15 mouse cellular contexts compared by ENCODE assay signal in genomic region chr19:8747368-8747767, GRCm38 (mm10). TPM values are rescaled to one million over a fixed set of nuclear protein-coding genes. Genes with fewer than 3 reads are reported as not detected.
DNase-seq lines count a peak whose midpoint lies in the region; TF ChIP-seq lines count a peak whose summit lies in the region.
"Had no signal": no experiment of that assay in that cellular context is flagged by ENCODE, and none has a peak within 500 bp of the region (broad histone marks: within the 10 kb centered on the region; RNA-seq: fewer than 3 reads in every experiment).

No protein-coding gene starts in this region.

- TF ChIP-seq EP300 in MEL (IDR thresholded peaks at IDR 0.05; ENCODE audit: low read depth in 1 of 2, low read length in 2 of 2), result no peak

- H3K9ac ChIP-seq in MEL (ENCODE audit: control insufficient read depth, low read depth, low read length, poor library complexity, severe bottlenecking), result no peak overlapping the region
- H3K9ac ChIP-seq: embryonic facial prominence, embryonic 12.5 days; limb, embryonic 13.5 days had no signal

- intact Hi-C loops in left cerebral cortex, adult 2 months (cut with DNase I), result no loop called here

- H3K4me2 ChIP-seq in myocyte (ENCODE audit: low read depth), result no peak overlapping the region
- H3K4me2 ChIP-seq: embryonic facial prominence, embryonic 12.5 days; limb, embryonic 13.5 days had no signal

- DNase-seq in embryo, embryonic 11 days, result peak; percentile 26
- DNase-seq in embryo, embryonic 9.5 days (ENCODE audit: extremely low spot score), result no peak
- DNase-seq in left cerebral cortex, adult 2 months (ENCODE audit: extremely low spot score in 1 of 2, low spot score in 2 of 2), result no peak
- no peak for DNase-seq in left cerebral cortex, adult 18-20 months (ENCODE audit: low spot score in 2 of 2)
- peak; percentile 45 for DNase-seq in MEL (ENCODE audit: low read depth, low spot score)
- no peak for DNase-seq in right cerebral cortex, adult 18-20 months
- DNase-seq in thymus, postnatal 14 days, result no peak
- DNase-seq: cerebellum, adult 8-10 months; heart, postnatal 36 days; kidney, adult 11 months; lung, postnatal 36 days had no signal

- H3K27me3 ChIP-seq in MEL (ENCODE audit: control insufficient read depth in 1 of 2, insufficient read depth in 2 of 2, low read length in 2 of 2) (no peaks in the 10 kb centered on the region), myocyte (ENCODE audit: control insufficient read depth, insufficient read depth, insufficient read length) (no peaks in the 10 kb centered on the region)
- H3K27me3 ChIP-seq: embryonic facial prominence, embryonic 12.5 days; limb, embryonic 13.5 days had no signal

- TF ChIP-seq RAD21 in MEL (IDR thresholded peaks at IDR 0.05; ENCODE audit: low read depth, low read length), result peak; percentile 20

- H3ac ChIP-seq in myocyte (ENCODE audit: control insufficient read depth, insufficient read length), result no peak overlapping the region

- TF ChIP-seq CTCF in left cerebral cortex, adult 2 months (IDR thresholded peaks at IDR 0.05), result peak; percentile 39
- peak in 2 of 3 experiments; percentile 39 to 48; a peak in 4 of 6 replicates for TF ChIP-seq CTCF in MEL (IDR thresholded peaks at IDR 0.05 in 2 of 3, conservative IDR thresholded peaks at IDR 0.05 in 1 of 3; ENCODE audit: control insufficient read depth in 1 of 3, insufficient read depth in 1 of 3, low read depth in 2 of 3, low read length in 3 of 3, poor library complexity in 1 of 3, severe bottlenecking in 1 of 3)

- no peak overlapping the region for H3K4me3 ChIP-seq in left cerebral cortex, adult 2 months
- H3K4me3 ChIP-seq in MEL (ENCODE audit: control insufficient read depth in 1 of 2, insufficient read depth in 1 of 2, low read depth in 2 of 2, low read length in 2 of 2) (no peak overlapping the region), myocyte (no peak overlapping the region)
- H3K4me3 ChIP-seq: embryonic facial prominence, embryonic 12.5 days; limb, embryonic 13.5 days had no signal

- H3K27ac ChIP-seq in left cerebral cortex, adult 2 months, result no peak overlapping the region
- H3K27ac ChIP-seq in MEL (ENCODE audit: control insufficient read depth, low read depth, low read length), result no peak overlapping the region
- H3K27ac ChIP-seq: embryonic facial prominence, embryonic 12.5 days; limb, embryonic 13.5 days had no signal

- no peaks in the 10 kb centered on the region for H3K9me3 ChIP-seq in MEL (replicated peaks; ENCODE audit: insufficient read depth, low read length)
- H3K9me3 ChIP-seq: embryonic facial prominence, embryonic 12.5 days; limb, embryonic 13.5 days had no signal

- no peak for TF ChIP-seq POLR2A in MEL (IDR thresholded peaks at IDR 0.05; ENCODE audit: control insufficient read depth in 1 of 2, insufficient read depth in 1 of 2, low read depth in 1 of 2, low read length in 2 of 2, poor library complexity in 1 of 2)
- no peak for TF ChIP-seq POLR2A in myocyte (IDR thresholded peaks at IDR 0.05; ENCODE audit: insufficient read length, low read depth)

- H3K36me3 ChIP-seq in MEL (ENCODE audit: control insufficient read depth in 1 of 2, insufficient read depth in 2 of 2, low read length in 2 of 2), result peaks cover 3 to 20% of the 10 kb centered on the region in 2 experiments
- H3K36me3 ChIP-seq in myocyte (ENCODE audit: control insufficient read depth, insufficient read depth), result peaks cover 91% of the 10 kb centered on the region

- H3K79me2 ChIP-seq in MEL (ENCODE audit: control insufficient read depth, insufficient read depth, low read length, poor library complexity) (peaks cover 3% of the 10 kb centered on the region; the same call in 1 of the 2 replicates), myocyte (ENCODE audit: control insufficient read depth, insufficient read depth) (peaks cover 17% of the 10 kb centered on the region)

- peaks cover 2 to 4% of the 10 kb centered on the region in 2 experiments; a peak in 3 of 4 replicates for H3K4me1 ChIP-seq in MEL (ENCODE audit: control insufficient read depth in 1 of 2, insufficient read depth in 2 of 2, low read length in 2 of 2)

TF ChIP-seq in MEL, 35 proteins besides CTCF, POLR2A, EP300 and RAD21:
- peak; percentile 27; the same call in 1 of the 2 replicates for TF ChIP-seq SMC3 (IDR thresholded peaks at IDR 0.05; ENCODE audit: low read depth, low read length)
- TF ChIP-seq MAX (IDR thresholded peaks at IDR 0.05; ENCODE audit: low read length), result no peak
- TF ChIP-seq MYC (IDR thresholded peaks at IDR 0.05; ENCODE audit: low read depth, low read length), result peak; percentile 63
- TF ChIP-seq ETS1 (IDR thresholded peaks at IDR 0.05; ENCODE audit: low read depth, low read length), result no peak
- no peak for TF ChIP-seq ZMIZ1 (IDR thresholded peaks at IDR 0.05; ENCODE audit: low read depth, low read length)
- peak; percentile 43; the same call in 1 of the 2 replicates for TF ChIP-seq USF1 (IDR thresholded peaks at IDR 0.05; ENCODE audit: low read depth, low read length)
- no peak for TF ChIP-seq ZC3H11A (IDR thresholded peaks at IDR 0.05; ENCODE audit: low read depth, low read length)
- TF ChIP-seq ZNF384 (IDR thresholded peaks at IDR 0.05; ENCODE audit: low read depth, low read length), result peak; percentile 92
TF ChIP-seq in MEL: peak in this region for 4.

TF ChIP-seq in myocyte, 11 proteins besides CTCF, POLR2A, EP300 and RAD21:
- TF ChIP-seq USF1 (IDR thresholded peaks at IDR 0.05; ENCODE audit: low read depth) (peak; percentile 20), MAX (IDR thresholded peaks at IDR 0.05; ENCODE audit: low read depth) (no peak)
TF ChIP-seq in myocyte: peak in this region for 1.

RNA-seq across cellular contexts. Expression of gene Stx5a, which starts 6.2 kb away (rescaled TPM):
- total RNA-seq in left cerebral cortex, adult 2 months (2021), result 10 to 100 TPM; 71.2 to 77.9 TPM
- 10 to 100 TPM; 70.1 to 72.7 TPM for total RNA-seq in left cerebral cortex, adult 18-20 months (2021)
- total RNA-seq in MEL (2012; rRNA removed), result 27.5 and 28.7 TPM in 2 replicates
- polyA plus RNA-seq in MEL (2012; ENCODE audit: insufficient read depth in 1 of 2, insufficient read length in 2 of 2, low read depth in 1 of 2, low replicate concordance in 2 of 2, missing spikeins in 1 of 2) (10 to 100 TPM in 1 of 2 experiments, not detected in 1; 50.0 TPM), myocyte (2012; fragmentation: generic; extraction: Trizol) (49.5 TPM)

RNA-seq across cellular contexts. Expression of gene 1700092M07Rik, which starts 6.8 kb away (rescaled TPM):
- 1 to 10 TPM; 1.4 to 1.8 TPM for total RNA-seq in left cerebral cortex, adult 2 months (2021)
- total RNA-seq in left cerebral cortex, adult 18-20 months (2021), result 1 to 10 TPM in 1 of 2 experiments, under 1 TPM in 1; 0.94 to 1.5 TPM
- 3.0 and 3.3 TPM in 2 replicates for total RNA-seq in MEL (2012; rRNA removed)
- polyA plus RNA-seq in MEL (2012; ENCODE audit: insufficient read depth in 1 of 2, insufficient read length in 2 of 2, low read depth in 1 of 2, low replicate concordance in 2 of 2, missing spikeins in 1 of 2) (1 to 10 TPM in 1 of 2 experiments, not detected in 1; 4.3 TPM), myocyte (2012; fragmentation: generic; extraction: Trizol) (0.94 TPM)
- total RNA-seq: heart, postnatal 36 days; monocyte, adult 5-6 weeks had no signal

RNA-seq across cellular contexts. Expression of gene Nxf1, which starts 9.5 kb away (rescaled TPM):
- 10 to 100 TPM; 90.2 to 98.8 TPM for total RNA-seq in left cerebral cortex, adult 2 months (2021)
- 10 to 100 TPM; 78.1 to 88.5 TPM for total RNA-seq in left cerebral cortex, adult 18-20 months (2021)
- total RNA-seq in MEL (2012; rRNA removed), result 107 and 122 TPM in 2 replicates
- 100 to 1,000 TPM; 231 to 296 TPM for polyA plus RNA-seq in MEL (2012; ENCODE audit: insufficient read depth in 1 of 2, insufficient read length in 2 of 2, low read depth in 1 of 2, low replicate concordance in 2 of 2, missing spikeins in 1 of 2)
- 64.3 TPM for polyA plus RNA-seq in myocyte (2012; fragmentation: generic; extraction: Trizol)

RNA-seq across cellular contexts. Expression of gene Wdr74, which starts 11.7 kb away (rescaled TPM):
- total RNA-seq in left cerebral cortex, adult 2 months (2021), result 10 to 100 TPM; 48.5 to 53.1 TPM
- total RNA-seq in left cerebral cortex, adult 18-20 months (2021), result 10 to 100 TPM; 46.9 to 50.5 TPM
- 158 and 208 TPM in 2 replicates for total RNA-seq in MEL (2012; rRNA removed)
- polyA plus RNA-seq in MEL (2012; ENCODE audit: insufficient read depth in 1 of 2, insufficient read length in 2 of 2, low read depth in 1 of 2, low replicate concordance in 2 of 2, missing spikeins in 1 of 2) (100 to 1,000 TPM; 208 to 803 TPM), myocyte (2012; fragmentation: generic; extraction: Trizol) (109 TPM)

RNA-seq across cellular contexts. Expression of gene Tmem223, which starts 23.4 kb away (rescaled TPM):
- 10 to 100 TPM; 63.8 to 66.8 TPM for total RNA-seq in left cerebral cortex, adult 2 months (2021)
- total RNA-seq in left cerebral cortex, adult 18-20 months (2021), result 10 to 100 TPM; 57.3 to 63.7 TPM
- total RNA-seq in MEL (2012; rRNA removed), result 7.5 and 7.8 TPM in 2 replicates
- 10 to 100 TPM in 1 of 2 experiments, not detected in 1; 23.2 TPM for polyA plus RNA-seq in MEL (2012; ENCODE audit: insufficient read depth in 1 of 2, insufficient read length in 2 of 2, low read depth in 1 of 2, low replicate concordance in 2 of 2, missing spikeins in 1 of 2)
- polyA plus RNA-seq in myocyte (2012; fragmentation: generic; extraction: Trizol), result 59.4 TPM

Comparison
In these comparisons a context has a peak if more than half of its experiments do, and no peak if none do; other contexts are left out.
1. DNase-seq: peak in embryo, embryonic 11 days (single experiment) and MEL (single experiment); none in embryo, embryonic 9.5 days (single experiment), left cerebral cortex, adult 2 months (0 of 2), left cerebral cortex, adult 18-20 months (0 of 2), right cerebral cortex, adult 18-20 months (single experiment) and thymus, postnatal 14 days (single experiment).